Mouse (Mus musculus) adrenal gland, postnatal 25 days (tissue): ENCODE measurements around the gene Hnrnph3. TPM values are rescaled to one million over a fixed set of nuclear protein-coding genes. Genes with fewer than 3 reads are reported as not detected.

Source experiments
- DNase-seq: peaks from one replicate; pipeline ENCODE4 v3.0.0; 2021; ENCODE audit warnings: mixed read lengths
- total RNA-seq: library from RNA; stranded (reverse); gene quantifications from 2 replicates; pipeline ENCODE4 v1.2.3, GENCODE M21; 2021

Hnrnph3 gene
- total RNA-seq, 1 experiment from 2014 or later = 55.8 TPM

GRCm38 (mm10) chr10:63032267-63032666 lies 8.2 kb upstream of the Hnrnph3 start:
- DNase-seq = no peak

GRCm38 (mm10) chr10:63028396-63028795 lies 4.4 kb upstream of the Hnrnph3 start:
- DNase-seq = no peak

- peak; percentile 46 for DNase-seq
These were observed 3.6 kb upstream of the Hnrnph3 start for GRCm38 (mm10) chr10:63027376-63028161.

GRCm38 (mm10) chr10:63026795-63027160 lies 2.8 kb upstream of the Hnrnph3 start:
- no peak for DNase-seq

- no peak for DNase-seq
These were observed 2.3 kb upstream of the Hnrnph3 start for GRCm38 (mm10) chr10:63026156-63026794.

- DNase-seq = no peak
These were observed 1.5 kb upstream of the Hnrnph3 start for GRCm38 (mm10) chr10:63025491-63026011.

GRCm38 (mm10) chr10:63025016-63025415 lies 999 bp upstream of the Hnrnph3 start:
- no peak for DNase-seq

- DNase-seq = peak; percentile 59
These were observed 528 bp upstream of the Hnrnph3 start for GRCm38 (mm10) chr10:63024580-63024910.

GRCm38 (mm10) chr10:63023121-63023748 lies 782 bp downstream of the Hnrnph3 start:
- peak; percentile 76 for DNase-seq

- no peak for DNase-seq
These were observed 1.4 kb downstream of the Hnrnph3 start for GRCm38 (mm10) chr10:63022541-63023120.

GRCm38 (mm10) chr10:63021702-63022101 lies 2.3 kb downstream of the Hnrnph3 start:
- DNase-seq = no peak

GRCm38 (mm10) chr10:63019304-63019703 lies 4.7 kb downstream of the Hnrnph3 start:
- DNase-seq = no peak

GRCm38 (mm10) chr10:63014168-63014567 lies 9.8 kb downstream of the Hnrnph3 start:
- DNase-seq = no peak

- no peak for DNase-seq
These were observed 10.5 kb downstream of the Hnrnph3 start for GRCm38 (mm10) chr10:63013476-63013875.

- DNase-seq = no peak
These were observed 12.5 kb downstream of the Hnrnph3 start for GRCm38 (mm10) chr10:63011556-63011955.

- DNase-seq = no peak
These were observed 13.7 kb downstream of the Hnrnph3 start for GRCm38 (mm10) chr10:63010268-63010667.

GRCm38 (mm10) chr10:63008193-63008592 lies 15.8 kb downstream of the Hnrnph3 start:
- DNase-seq = no peak

GRCm38 (mm10) chr10:63004556-63004955 lies 19.5 kb downstream of the Hnrnph3 start:
- no peak for DNase-seq

GRCm38 (mm10) chr10:63003252-63003651 lies 20.8 kb downstream of the Hnrnph3 start:
- DNase-seq = no peak

- DNase-seq = no peak
These were observed 23.4 kb downstream of the Hnrnph3 start for GRCm38 (mm10) chr10:63000584-63000983.

GRCm38 (mm10) chr10:62993991-62994390 lies 30.0 kb downstream of the Hnrnph3 start:
- DNase-seq = no peak

GRCm38 (mm10) chr10:62990636-62991035 lies 33.4 kb downstream of the Hnrnph3 start:
- no peak for DNase-seq

- DNase-seq = no peak
These were observed 36.7 kb downstream of the Hnrnph3 start for GRCm38 (mm10) chr10:62987341-62987740.
